Mouse (Mus musculus) embryonic facial prominence, embryonic 11.5 days (tissue): ENCODE results near the gene Adcy4. TPM values are rescaled to one million over a fixed set of nuclear protein-coding genes. Genes with fewer than 3 reads are reported as not detected.
A peak's percentile ranks its signal among the peaks of the same experiment; 100 is the strongest.

Experiments
- ATAC-seq: fragments of 200-750 bp; cut with Nextera tagmentation; replicated peaks from 2 replicates; pipeline ENCODE4 v1.8.0; 2017; ENCODE audit warnings: low read depth; ENCODE audit not compliant: insufficient number of reproducible peaks, low FRiP score, low TSS enrichment
- DNase-seq: peaks from one replicate; pipeline ENCODE4 v3.0.0-alpha.2; 2015; ENCODE audit warnings: low spot score
- H3K27ac ChIP-seq: fragments of 300-500 bp; sonication (generic); replicated peaks from 2 replicates; pipeline ENCODE4 v1.5.1; 2014; ENCODE audit warnings: mild to moderate bottlenecking, low read depth, low read length, control low read depth
- H3K27me3 ChIP-seq: fragments of 300-500 bp; sonication (generic); 2 replicates; pipeline ENCODE4 v1.6.1; 2014; ENCODE audit warnings: mild to moderate bottlenecking, low read length, moderate library complexity, mixed read lengths; ENCODE audit not compliant: control insufficient read depth, insufficient read depth
- H3K36me3 ChIP-seq: fragments of 300-500 bp; sonication (generic); replicated peaks from 2 replicates; pipeline ENCODE4 v1.6.1; 2014; ENCODE audit warnings: low read depth, mild to moderate bottlenecking, low read length, moderate library complexity, mixed read lengths; ENCODE audit not compliant: control insufficient read depth, insufficient read depth
- H3K4me1 ChIP-seq: fragments of 300-500 bp; sonication (generic); 2 replicates; pipeline ENCODE4 v1.6.1; 2014; ENCODE audit warnings: low read length, mixed read lengths; ENCODE audit not compliant: control insufficient read depth, insufficient read depth
- H3K4me2 ChIP-seq: fragments of 300-500 bp; sonication (generic); 2 replicates; pipeline ENCODE4 v1.6.1; 2014; ENCODE audit warnings: low read depth, mild to moderate bottlenecking, control low read depth, low read length, moderate library complexity
- H3K4me3 ChIP-seq: fragments of 300-500 bp; sonication (generic); 2 replicates; pipeline ENCODE4 v1.5.1; 2014; ENCODE audit warnings: low read depth, low read length, control low read depth
- H3K9ac ChIP-seq: fragments of 300-500 bp; sonication (generic); replicated peaks from 2 replicates; pipeline ENCODE4 v1.6.1; 2014; ENCODE audit warnings: mild to moderate bottlenecking, control low read depth, low read length
- H3K9me3 ChIP-seq: fragments of 300-500 bp; sonication (generic); replicated peaks from 2 replicates; pipeline ENCODE4 v1.6.1; 2016; ENCODE audit warnings: mild to moderate bottlenecking, low read length, inconsistent platforms, mixed read lengths; ENCODE audit not compliant: control insufficient read depth
- WGBS: fragments of 180-500 bp; shearing (Covaris S2); extraction: QIAGEN DNeasy Blood & Tissue Kit; methylation state at CpG from one replicate; pipeline ENCODE4 v1.1.7; 2014; 5-methylcytosine and 5-hydroxymethylcytosine counted together
- polyA plus RNA-seq: library from polyadenylated mRNA; unstranded; fragments of >200 nt; fragmentation: Nextera tagmentation; extraction: Ambion mirVana; gene quantifications from 2 replicates; pipeline ENCODE4 v1.2.1, GENCODE M21; 2014

The Adcy4 gene
- polyA plus RNA-seq, 1 experiment from 2014 or later: 10.6 TPM

- ATAC-seq (no peak), DNase-seq (no peak)
- WGBS: 46% methylated on average over 3 of the region's 3 CpGs
- no peaks in the 10 kb centered on the region for H3K27me3 ChIP-seq
- no peak overlapping the region for H3K9ac ChIP-seq
- H3K4me3 ChIP-seq: no peak overlapping the region
- H3K36me3 ChIP-seq: no peaks in the 10 kb centered on the region
- no peaks in the 10 kb centered on the region for H3K9me3 ChIP-seq
- H3K4me1 ChIP-seq: peaks cover 3% of the 10 kb centered on the region; the same call in 1 of the 2 replicates
- H3K27ac ChIP-seq: no peak overlapping the region
- H3K4me2 ChIP-seq: no peak overlapping the region
Observed at GRCm38 (mm10) chr14:55777176-55777575, 6.7 kb downstream of the Adcy4 start.

DNA sequence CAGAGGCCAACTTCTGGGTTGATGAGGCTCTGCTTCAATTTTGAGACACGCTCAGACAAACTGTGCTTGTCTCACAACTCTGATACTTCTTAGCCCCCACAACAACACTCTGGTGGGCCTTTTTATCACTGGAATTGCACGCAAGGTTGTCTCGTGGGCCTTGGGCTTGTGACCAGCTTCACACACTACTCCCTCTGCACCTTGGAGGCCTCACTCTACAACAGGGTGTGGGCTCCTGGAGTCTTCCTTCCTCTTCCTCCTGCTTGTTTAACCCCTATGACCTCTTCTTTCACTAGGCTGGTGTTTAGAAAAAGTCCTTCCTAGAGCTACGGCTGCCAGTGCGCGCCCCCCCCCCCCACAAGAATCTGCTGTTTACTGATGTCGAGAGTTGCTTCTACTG is 7.2 kb downstream of the Adcy4 start:
- Histone ChIP-seq H3K4me1 (peaks cover under 1% of the 10 kb centered on the region; the same call in 1 of the 2 replicates), H3K27ac (no peak overlapping the region), H3K9ac (no peak overlapping the region), H3K27me3 (no peaks in the 10 kb centered on the region), H3K36me3 (no peaks in the 10 kb centered on the region), H3K4me3 (no peak overlapping the region), H3K4me2 (no peak overlapping the region), H3K9me3 (no peaks in the 10 kb centered on the region)
- ATAC-seq (no peak), DNase-seq (no peak)
- 46% methylated on average over 7 of the region's 7 CpGs for WGBS

DNA sequence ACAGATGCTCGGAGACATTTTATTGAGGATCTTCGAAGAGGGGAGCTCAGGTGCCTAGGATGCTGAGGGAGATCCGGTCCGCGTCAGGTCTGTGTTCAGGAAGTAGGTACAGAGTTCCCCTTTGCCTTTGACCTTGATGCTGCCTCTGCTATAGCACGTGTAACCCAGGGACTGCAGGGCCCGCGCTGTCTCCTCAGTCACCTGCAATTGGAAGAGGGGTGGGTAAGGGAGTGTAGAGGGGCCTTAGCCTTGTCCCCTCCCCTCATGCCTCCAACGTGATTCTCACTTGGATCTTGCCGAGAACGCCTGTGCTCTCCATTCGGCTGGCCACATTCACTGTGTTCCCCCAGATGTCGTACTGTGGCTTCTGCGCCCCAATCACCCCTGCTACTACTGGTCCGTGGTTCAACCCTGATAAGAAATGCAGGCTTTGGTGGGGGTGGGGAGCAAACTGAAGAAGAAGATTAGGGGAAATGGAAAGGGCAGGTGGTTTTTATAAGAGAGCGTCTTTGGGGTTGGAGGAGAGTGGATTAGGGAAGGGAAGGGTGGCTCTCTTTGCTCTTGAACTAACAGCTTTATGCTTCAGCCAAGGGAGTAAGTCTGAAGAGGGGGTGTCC is 14.7 kb downstream of the Adcy4 start:
- Histone ChIP-seq H3K4me1 (no peaks in the 10 kb centered on the region), H3K9me3 (no peaks in the 10 kb centered on the region), H3K27me3 (peaks cover 12% of the 10 kb centered on the region), H3K4me2 (no peak overlapping the region), H3K27ac (no peak overlapping the region), H3K9ac (no peak overlapping the region), H3K36me3 (no peaks in the 10 kb centered on the region), H3K4me3 (no peak overlapping the region)
- DNase-seq: no peak
- 73% methylated on average over 16 of the region's 16 CpGs for WGBS
- ATAC-seq: no peak

DNA sequence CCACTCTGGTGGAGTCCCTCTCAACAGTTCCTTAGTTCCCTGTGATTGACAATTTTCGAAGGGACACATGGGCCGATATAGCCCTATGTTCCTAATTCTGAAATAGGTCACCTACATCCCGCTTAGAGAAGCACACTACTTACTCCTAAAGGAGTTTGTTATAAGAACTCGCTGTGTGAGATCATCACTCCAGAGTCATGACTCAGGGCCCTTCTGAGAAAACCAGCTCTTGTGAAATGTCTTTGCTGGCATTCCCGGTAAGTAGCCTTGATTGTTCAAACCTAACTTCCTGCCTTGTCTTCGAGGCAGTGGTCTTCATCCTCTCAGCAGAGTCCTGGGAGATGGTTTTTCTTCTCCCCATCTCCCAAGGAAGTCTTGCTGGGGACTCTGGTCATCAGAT is 15.3 kb downstream of the Adcy4 start:
- no peak for ATAC-seq
- H3K4me2 ChIP-seq: no peak overlapping the region
- H3K4me1 ChIP-seq: no peaks in the 10 kb centered on the region
- peaks cover 12% of the 10 kb centered on the region for H3K27me3 ChIP-seq
- H3K9ac ChIP-seq: no peak overlapping the region
- 84% methylated on average over 6 of the region's 6 CpGs for WGBS
- no peaks in the 10 kb centered on the region for H3K9me3 ChIP-seq
- H3K36me3 ChIP-seq: no peaks in the 10 kb centered on the region
- no peak for DNase-seq
- no peak overlapping the region for H3K27ac ChIP-seq
- H3K4me3 ChIP-seq: no peak overlapping the region

DNA sequence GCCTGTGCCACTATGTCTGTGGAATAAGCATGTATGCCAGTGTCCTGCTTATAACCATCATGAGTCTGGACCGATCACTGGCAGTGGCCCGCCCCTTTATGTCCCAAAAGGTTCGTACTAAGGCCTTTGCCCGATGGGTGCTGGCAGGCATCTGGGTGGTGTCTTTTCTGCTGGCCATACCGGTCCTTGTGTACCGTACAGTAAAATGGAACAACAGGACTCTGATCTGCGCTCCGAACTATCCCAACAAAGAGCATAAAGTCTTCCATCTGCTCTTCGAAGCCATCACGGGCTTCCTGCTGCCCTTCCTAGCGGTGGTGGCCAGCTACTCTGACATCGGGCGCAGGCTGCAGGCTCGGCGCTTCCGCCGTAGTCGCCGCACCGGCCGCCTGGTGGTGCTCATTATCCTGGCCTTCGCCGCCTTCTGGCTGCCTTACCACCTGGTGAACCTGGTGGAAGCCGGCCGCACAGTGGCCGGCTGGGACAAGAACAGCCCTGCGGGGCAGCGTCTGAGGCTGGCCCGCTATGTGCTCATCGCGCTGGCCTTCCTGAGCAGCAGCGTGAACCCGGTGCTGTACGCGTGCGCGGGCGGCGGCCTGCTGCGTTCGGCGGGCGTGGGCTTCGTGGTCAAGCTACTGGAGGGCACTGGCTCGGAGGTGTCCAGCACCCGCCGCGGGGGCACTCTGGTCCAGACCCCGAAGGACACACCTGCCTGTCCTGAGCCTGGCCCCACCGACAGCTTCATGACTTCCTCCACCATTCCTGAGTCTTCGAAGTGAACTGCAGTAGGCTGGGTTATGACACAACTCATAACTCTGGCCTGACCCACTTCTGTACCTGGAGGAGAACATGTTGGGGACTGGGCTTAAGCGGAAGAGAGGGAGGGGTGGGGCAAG is 16.1 kb downstream of the Adcy4 start:
- peak; percentile 32; the same call in 1 of the 2 replicates for ATAC-seq
- DNase-seq: peak; percentile 72
- 13% methylated on average over 52 of the region's 52 CpGs for WGBS
- Histone ChIP-seq H3K9ac (peak overlapping the region; percentile 56), H3K27ac (no peak overlapping the region), H3K4me1 (no peaks in the 10 kb centered on the region), H3K4me2 (peak overlapping the region; percentile 69), H3K9me3 (no peaks in the 10 kb centered on the region), H3K4me3 (peak overlapping the region; percentile 27), H3K36me3 (no peaks in the 10 kb centered on the region), H3K27me3 (peaks cover 12% of the 10 kb centered on the region)

DNA sequence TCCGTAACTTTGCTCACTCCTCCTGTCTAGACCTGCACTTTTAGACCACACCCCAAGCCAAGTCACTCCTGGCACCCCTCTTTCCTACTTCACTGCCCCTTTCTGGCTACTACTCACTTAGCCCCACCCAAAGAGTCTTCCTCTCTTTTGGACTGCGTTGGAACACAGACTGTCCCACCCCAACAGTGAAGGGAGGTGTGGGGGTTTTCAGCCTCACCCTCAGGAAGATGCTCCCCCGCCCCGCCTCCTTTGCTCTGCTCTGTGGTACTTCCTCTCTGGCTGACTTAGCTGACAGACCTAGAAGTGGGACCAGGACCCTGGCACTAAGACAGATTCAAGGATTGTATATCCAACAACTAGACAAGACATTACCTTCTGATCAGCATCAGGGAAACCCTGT is 18.2 kb downstream of the Adcy4 start, which contains the start of gene Ltb4r1:
Gene Ltb4r1, plus strand, starts transcription at position 267 of the 400 bp plus-strand sequence.
- Histone ChIP-seq H3K27me3 (peaks cover 27% of the 10 kb centered on the region), H3K4me2 (no peak within 1 kb of the TSS), H3K9ac (no peak within 1 kb of the TSS), H3K36me3 (no peaks in the 10 kb centered on the region), H3K27ac (no peak within 1 kb of the TSS), H3K9me3 (no peaks in the 10 kb centered on the region), H3K4me3 (no peak within 1 kb of the TSS), H3K4me1 (peaks cover 6% of the 10 kb centered on the region; the same call in 1 of the 2 replicates)
- ATAC-seq (no peak), DNase-seq (no peak)
- 76% methylated on average over 4 of the region's 4 CpGs for WGBS

GRCm38 (mm10) chr14:55763166-55763565 is 20.7 kb downstream of the Adcy4 start:
- Histone ChIP-seq H3K4me1 (peaks cover 6% of the 10 kb centered on the region), H3K4me2 (no peak overlapping the region), H3K27ac (no peak overlapping the region), H3K27me3 (peaks cover 27% of the 10 kb centered on the region), H3K9me3 (no peaks in the 10 kb centered on the region), H3K36me3 (no peaks in the 10 kb centered on the region), H3K9ac (no peak overlapping the region), H3K4me3 (no peak overlapping the region)
- no peak for ATAC-seq
- WGBS: 62% methylated on average over 7 of the region's 7 CpGs
- no peak for DNase-seq
